Mouse (Mus musculus) thymus, postnatal 4 days (tissue): ENCODE results near the gene Ppie.
A peak's percentile ranks its signal among the peaks of the same experiment; 100 is the strongest.
"Not testable (repeated sequence)": the region's sequence is repeated elsewhere in the genome, so short reads cannot be mapped to it uniquely, and the experiment has no call there.

ENCODE experiments used
- DNase-seq: peaks from one replicate; pipeline ENCODE4 v3.0.0; 2021

Ppie gene

GRCm38 (mm10) chr4:123139513-123140154 is at the start of gene Ppie:
TSS of gene Ppie (minus strand) at chr4:123139951.
- DNase-seq: peak; percentile 87

- no peak for DNase-seq
Observed at GRCm38 (mm10) chr4:123184816-123185215, 45.1 kb upstream of the Ppie start.

- DNase-seq: peak; percentile 59
Observed at GRCm38 (mm10) chr4:123183239-123184056, 43.7 kb upstream of the Ppie start.

GRCm38 (mm10) chr4:123182328-123183238 is 42.8 kb upstream of the Ppie start, which contains the start of gene Hpcal4:
TSS of gene Hpcal4 (plus strand) at chr4:123183227.
- DNase-seq: no peak

- no peak for DNase-seq
Observed at GRCm38 (mm10) chr4:123171811-123172210, 32.1 kb upstream of the Ppie start.

- DNase-seq: no peak
Observed at GRCm38 (mm10) chr4:123164157-123164556, 24.4 kb upstream of the Ppie start.

- DNase-seq: no peak
Observed at GRCm38 (mm10) chr4:123162305-123162917, 22.7 kb upstream of the Ppie start.

- DNase-seq: not testable (repeated sequence)
Observed at GRCm38 (mm10) chr4:123161251-123161650, 21.5 kb upstream of the Ppie start.

- DNase-seq: no peak
Observed at GRCm38 (mm10) chr4:123160571-123160970, 20.8 kb upstream of the Ppie start.

- DNase-seq: no peak
Observed at GRCm38 (mm10) chr4:123155840-123156239, 16.1 kb upstream of the Ppie start.

- DNase-seq: no peak
Observed at GRCm38 (mm10) chr4:123155427-123155826, 15.7 kb upstream of the Ppie start.

- no peak for DNase-seq
Observed at GRCm38 (mm10) chr4:123155004-123155403, 15.3 kb upstream of the Ppie start.

- no peak for DNase-seq
Observed at GRCm38 (mm10) chr4:123152976-123153375, 13.2 kb upstream of the Ppie start.

GRCm38 (mm10) chr4:123152003-123152402 is 12.3 kb upstream of the Ppie start:
- peak; percentile 26 for DNase-seq

GRCm38 (mm10) chr4:123147446-123148150 is 7.8 kb upstream of the Ppie start:
- DNase-seq: peak; percentile 15

GRCm38 (mm10) chr4:123137551-123137950 is 2.2 kb downstream of the Ppie start:
- no peak for DNase-seq

GRCm38 (mm10) chr4:123127051-123127450 is 12.7 kb downstream of the Ppie start:
- DNase-seq: no peak

- no peak for DNase-seq
Observed at GRCm38 (mm10) chr4:123126626-123127025, 13.1 kb downstream of the Ppie start.

- no peak for DNase-seq
Observed at GRCm38 (mm10) chr4:123121286-123121685, 18.5 kb downstream of the Ppie start.

GRCm38 (mm10) chr4:123116640-123117039 is 23.1 kb downstream of the Ppie start:
- DNase-seq: not testable (repeated sequence)

GRCm38 (mm10) chr4:123116011-123116410 is 23.7 kb downstream of the Ppie start, which contains the start of gene Oxct2b:
TSS of gene Oxct2b (plus strand) at chr4:123116266.
- DNase-seq: no peak

- DNase-seq: not testable (repeated sequence)
Observed at GRCm38 (mm10) chr4:123114651-123115050, 25.1 kb downstream of the Ppie start.
